Mouse (Mus musculus): ENCODE data around the gene Tmem237. TPM values are rescaled to one million over a fixed set of nuclear protein-coding genes. Genes with fewer than 3 reads are reported as not detected.

Gene Tmem237
- total RNA-seq, 4 experiments from 2014 or later, result 27.3 to 35.2 (median 30.9) TPM

DNA sequence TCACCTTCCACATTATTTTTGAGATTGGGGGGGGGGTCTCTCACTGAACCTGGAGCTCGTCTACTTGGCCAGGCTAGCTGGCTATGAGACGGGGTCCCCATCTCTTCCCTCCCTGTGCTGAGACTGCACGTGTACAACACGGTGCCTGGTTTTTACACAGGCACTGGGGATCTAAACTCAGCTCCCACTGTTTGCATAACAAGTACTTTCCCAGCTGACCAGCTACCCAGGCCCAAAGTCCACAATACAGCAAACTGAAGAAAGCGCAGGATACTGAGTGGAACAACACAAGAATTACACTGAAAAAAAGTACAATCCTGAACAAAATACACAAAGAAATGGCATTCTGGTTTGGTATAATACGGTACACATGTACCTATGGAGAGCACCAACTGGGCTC, 18.1 kb downstream of the Tmem237 start:
- DNase-seq (ENCODE audit: low spot score in 2 of 2), result no peak

DNA sequence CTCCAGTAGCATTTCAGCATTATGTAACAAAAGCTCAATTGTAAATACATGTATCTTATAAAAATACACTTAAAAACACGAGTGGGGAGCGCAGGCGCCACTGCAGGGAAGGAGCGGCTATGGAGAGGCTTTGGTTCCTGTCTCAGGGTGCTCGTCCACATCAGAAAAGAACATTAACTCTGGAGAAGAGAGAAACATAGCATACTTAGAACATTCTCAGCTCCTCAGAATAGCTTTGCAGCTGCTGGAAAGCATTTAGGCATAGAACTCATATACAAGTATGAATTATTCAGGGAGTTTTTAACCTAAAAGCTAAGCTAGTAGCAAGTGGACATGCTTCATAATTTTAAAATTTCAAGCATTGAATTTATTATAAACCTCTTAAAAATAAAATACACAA, 19.2 kb downstream of the Tmem237 start:
- DNase-seq (ENCODE audit: low spot score in 2 of 2), result no peak

DNA sequence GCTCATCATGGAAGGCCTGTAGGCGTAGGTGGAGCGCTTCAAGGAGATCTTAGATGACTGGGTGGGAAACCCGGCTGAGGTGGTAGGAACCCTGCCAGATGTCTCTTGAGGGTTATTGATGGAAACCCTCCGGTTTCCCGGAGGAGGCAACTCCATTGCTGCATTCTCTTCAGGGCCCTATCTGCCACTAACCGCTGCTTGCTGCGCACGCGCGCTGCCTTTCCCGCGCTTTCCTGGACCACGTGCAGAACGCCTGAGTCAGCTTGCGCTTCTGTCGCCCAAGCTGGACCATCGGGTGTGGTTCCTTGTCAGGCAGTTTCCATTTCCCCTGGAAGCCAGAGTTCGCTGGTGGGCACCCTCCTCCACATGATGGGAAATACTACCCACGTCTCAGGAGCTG, 25.5 kb downstream of the Tmem237 start, which contains the start of gene C2cd6:
TSS of gene C2cd6 (minus strand) at position 196 of the 400 bp plus-strand sequence.
- no peak for DNase-seq (ENCODE audit: low spot score in 2 of 2)

DNA sequence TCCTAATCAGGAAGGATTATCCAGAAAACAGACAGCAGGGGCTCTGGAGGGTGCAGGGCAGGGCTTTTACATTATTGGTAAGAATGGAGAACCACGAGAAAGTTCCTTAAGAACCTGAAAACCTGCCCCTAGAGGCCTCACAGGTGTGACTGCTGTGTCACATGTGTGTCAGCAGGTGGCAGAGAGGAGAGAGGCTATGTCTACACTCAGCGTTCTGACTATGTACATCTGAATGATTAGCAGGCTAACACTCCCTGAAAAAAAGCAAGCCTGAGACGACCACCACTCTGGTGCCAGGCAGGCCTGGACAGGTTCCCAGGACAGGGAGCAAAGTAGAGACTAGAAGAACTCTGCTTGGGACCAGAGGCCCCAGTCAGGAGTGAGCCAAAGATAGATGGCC, 49.3 kb downstream of the Tmem237 start:
- no peak for DNase-seq (ENCODE audit: low spot score in 2 of 2)

DNA sequence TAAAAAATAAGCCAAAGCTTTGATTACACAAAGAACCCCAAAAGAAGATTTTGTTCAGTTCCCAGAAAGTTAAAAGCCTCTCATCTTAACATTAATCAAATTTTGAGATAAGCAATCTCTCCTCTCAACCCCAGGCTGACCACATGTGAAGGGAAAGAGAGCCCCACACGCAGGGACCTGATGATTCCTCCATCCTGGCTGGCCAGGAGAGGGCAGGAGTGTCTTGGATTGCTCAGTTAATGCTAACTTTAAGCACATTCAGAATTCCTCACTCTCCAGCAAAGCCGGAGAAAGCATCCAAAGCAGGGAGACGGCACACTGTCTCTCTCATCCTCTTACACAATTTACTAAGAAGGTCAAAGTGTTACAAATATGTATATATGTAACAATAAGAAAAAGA, 52.2 kb downstream of the Tmem237 start:
- no peak for DNase-seq (ENCODE audit: low spot score in 2 of 2)

DNA sequence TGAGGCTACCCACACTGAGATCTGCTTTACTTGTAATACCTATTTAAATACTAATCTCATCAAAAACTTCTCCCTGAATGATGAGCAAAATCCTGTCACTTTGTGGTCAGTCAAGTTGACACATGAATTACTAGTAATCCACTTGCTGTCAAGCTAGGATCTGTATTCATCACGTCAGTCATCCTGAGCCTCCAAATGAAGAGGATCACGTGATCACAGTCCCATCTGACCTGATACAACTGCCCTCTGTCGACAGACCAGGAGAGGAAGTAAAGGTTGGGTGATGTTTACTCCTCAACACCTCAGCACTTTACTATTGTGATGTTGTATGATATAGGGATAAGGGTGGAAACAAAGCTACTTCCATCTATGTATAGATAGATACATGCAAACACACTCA, 56.5 kb downstream of the Tmem237 start:
- DNase-seq (ENCODE audit: low spot score in 2 of 2), result no peak

DNA sequence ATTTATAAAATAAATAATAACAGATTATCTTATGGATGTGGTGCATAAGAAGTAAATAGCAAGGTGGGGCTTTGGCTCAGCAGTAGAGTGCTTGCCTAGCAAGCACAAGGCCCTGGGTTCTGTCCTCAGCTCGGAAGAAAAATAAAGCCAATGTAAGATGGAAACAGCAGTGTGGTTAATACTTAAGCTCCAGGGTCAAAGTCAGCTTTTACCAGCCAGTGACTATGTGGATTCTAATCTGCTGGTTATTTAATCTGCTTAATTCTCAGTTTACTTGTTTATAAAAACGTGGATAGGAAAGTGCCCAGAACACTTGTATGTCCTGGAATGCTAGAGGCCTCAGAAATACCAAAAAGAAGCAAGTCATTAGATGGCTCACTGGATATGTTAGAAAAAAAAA, 63.3 kb downstream of the Tmem237 start:
- no peak for DNase-seq (ENCODE audit: low spot score in 2 of 2)

DNA sequence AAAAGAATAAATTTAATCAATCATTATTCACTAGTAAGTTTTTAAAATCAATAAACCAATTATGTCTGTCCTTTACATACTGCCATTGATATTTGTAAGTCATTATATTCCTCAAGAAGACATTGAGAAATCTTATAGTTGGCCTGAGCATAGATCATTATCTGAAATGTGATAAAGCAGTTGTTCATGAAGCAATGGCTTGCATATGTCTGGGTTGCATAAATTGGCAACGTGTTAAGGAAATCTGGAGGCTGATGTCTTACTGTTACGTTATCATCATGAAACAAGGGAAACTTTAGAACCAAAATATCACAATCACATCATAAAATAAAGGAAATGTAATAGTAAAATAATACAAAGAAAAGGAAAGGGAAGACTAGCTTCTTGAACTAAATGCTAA, 68.9 kb downstream of the Tmem237 start:
- no peak for DNase-seq (ENCODE audit: low spot score in 2 of 2)

Other genes starting within 250 kb of the Tmem237 start
- 100 to 1,000 TPM; 114 to 140 (median 123) TPM for gene Trak2, start 147.0 kb downstream of the Tmem237 start, total RNA-seq (2022)
- 10 to 100 TPM; 38.5 to 52.3 (median 47.0) TPM for gene Stradb, start 146.9 kb downstream of the Tmem237 start, total RNA-seq (2022)
- gene C2cd6, start 25.5 kb downstream of the Tmem237 start, total RNA-seq (2022), result not detected
- gene Mpp4, start 43.0 kb upstream of the Tmem237 start, total RNA-seq (2022), result 1 to 10 TPM in 3 of 4 experiments, under 1 TPM in 1; 0.78 to 1.7 (median 1.6) TPM
- 10 to 100 TPM; 30.2 to 36.6 (median 31.0) TPM for gene Als2, start 116.8 kb upstream of the Tmem237 start, total RNA-seq (2022)
- 1 to 10 TPM in 1 of 4 experiments, under 1 TPM in 3; 0.30 to 1.3 (median 0.66) TPM for gene Cdk15, start 136.5 kb upstream of the Tmem237 start, total RNA-seq (2022)

Data from left cerebral cortex, adult 8-10 months (tissue).